Mouse (Mus musculus) adrenal gland, postnatal 10 days (tissue): ENCODE results near the gene Ppp2ca. TPM values are rescaled to one million over a fixed set of nuclear protein-coding genes. Genes with fewer than 3 reads are reported as not detected.

ENCODE experiments used
- DNase-seq: peaks from one replicate; pipeline ENCODE4 v3.0.0; 2021; ENCODE audit warnings: mixed read lengths
- long read RNA-seq, 2 experiments: library from polyadenylated mRNA; stranded (forward); transcript quantifications; one replicate each; pipeline ENCODE4 v2.0.0; 2021
- total RNA-seq, 2 experiments: library from RNA; stranded (reverse); gene quantifications; 2 replicates each; pipeline ENCODE4 v1.2.3; 2021

The Ppp2ca gene
- total RNA-seq, result 10 to 100 TPM; 67.9 to 69.5 TPM
- long read RNA-seq, experiment 1, full-length matches to known transcripts, result 592 of 644 reads
- long read RNA-seq, experiment 1, partial matches to known transcripts, result 42 of 644 reads
- long read RNA-seq, experiment 1, other reads (novel, unspliced or antisense), result 10 of 644 reads
- long read RNA-seq, experiment 2, full-length matches to known transcripts, result 250 of 265 reads
- long read RNA-seq, experiment 2, partial matches to known transcripts, result 9 of 265 reads
- long read RNA-seq, experiment 2, other reads (novel, unspliced or antisense), result 6 of 265 reads

GRCm38 (mm10) chr11:52098398-52098946 lies at the start of gene Ppp2ca:
Gene Ppp2ca (plus strand): TSS chr11:52098681.
- DNase-seq, result peak; percentile 99

DNA sequence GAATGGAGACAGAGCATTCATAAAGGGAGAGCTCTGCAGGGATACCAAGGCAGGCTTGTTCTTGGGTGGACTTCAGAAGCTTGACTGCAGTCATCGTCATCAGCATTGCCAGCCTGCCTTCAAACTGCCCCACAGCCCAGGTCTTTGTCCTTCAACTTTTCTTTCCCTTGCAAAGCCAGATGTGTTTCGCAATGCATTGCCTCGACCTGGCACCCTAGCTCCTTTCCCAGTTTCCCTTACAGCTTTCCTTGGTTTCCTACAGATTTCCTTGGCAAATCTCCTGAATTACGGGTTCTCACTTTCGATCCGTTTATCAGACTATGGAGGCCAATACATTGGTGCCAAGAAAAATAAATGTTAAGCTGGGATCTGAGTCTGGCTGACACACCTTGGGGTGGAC lies 45.1 kb upstream of the Ppp2ca start:
- DNase-seq, result peak; percentile 33

- no peak for DNase-seq
These were observed 43.8 kb upstream of the Ppp2ca start for GRCm38 (mm10) chr11:52054728-52055127.

- no peak for DNase-seq
These were observed 42.3 kb upstream of the Ppp2ca start for GRCm38 (mm10) chr11:52056198-52056597.

DNA sequence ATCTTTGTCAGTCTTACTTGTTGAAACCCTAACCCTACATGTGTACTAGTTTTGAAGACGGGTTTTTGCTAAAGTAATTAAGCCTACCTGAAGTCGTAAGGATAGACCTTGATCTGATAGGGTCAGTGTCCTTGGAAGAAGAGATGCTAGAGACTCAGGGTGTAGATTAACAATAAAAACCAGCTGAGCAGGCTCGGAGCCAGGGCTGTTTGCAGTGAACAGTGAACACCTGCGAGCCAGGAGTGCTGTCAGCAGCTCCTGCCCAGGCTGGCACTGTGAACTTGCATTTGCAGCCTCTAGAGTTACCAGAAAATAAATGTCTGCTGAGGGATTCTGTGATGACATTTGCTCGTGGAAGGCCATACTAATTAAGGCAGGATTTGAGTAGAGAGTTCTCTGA lies 39.5 kb upstream of the Ppp2ca start:
- no peak for DNase-seq

DNA sequence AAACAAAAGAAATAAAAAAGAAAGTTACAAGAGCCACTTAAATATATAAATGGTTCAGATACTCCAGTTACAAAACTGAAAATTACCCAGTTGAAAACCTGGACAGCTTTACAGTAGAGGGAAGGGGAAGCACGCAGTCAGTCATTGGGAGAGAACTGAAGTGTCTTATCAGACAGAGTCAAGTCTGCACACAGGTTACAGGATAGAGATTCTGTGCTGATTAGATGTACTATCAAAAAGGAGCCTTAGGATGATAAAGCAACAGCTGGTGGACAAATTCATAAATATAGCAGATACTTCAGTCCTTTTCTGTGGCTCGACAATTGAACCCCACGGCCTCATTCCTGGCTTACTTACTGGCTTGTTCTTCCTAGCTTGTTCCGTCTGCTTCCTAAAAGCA lies 38.2 kb upstream of the Ppp2ca start:
- no peak for DNase-seq

- DNase-seq, result no peak
These were observed 36.1 kb upstream of the Ppp2ca start for GRCm38 (mm10) chr11:52062406-52062805.

GRCm38 (mm10) chr11:52064398-52064797 lies 34.1 kb upstream of the Ppp2ca start:
- no peak for DNase-seq

GRCm38 (mm10) chr11:52065841-52066240 lies 32.6 kb upstream of the Ppp2ca start:
- DNase-seq, result no peak

DNA sequence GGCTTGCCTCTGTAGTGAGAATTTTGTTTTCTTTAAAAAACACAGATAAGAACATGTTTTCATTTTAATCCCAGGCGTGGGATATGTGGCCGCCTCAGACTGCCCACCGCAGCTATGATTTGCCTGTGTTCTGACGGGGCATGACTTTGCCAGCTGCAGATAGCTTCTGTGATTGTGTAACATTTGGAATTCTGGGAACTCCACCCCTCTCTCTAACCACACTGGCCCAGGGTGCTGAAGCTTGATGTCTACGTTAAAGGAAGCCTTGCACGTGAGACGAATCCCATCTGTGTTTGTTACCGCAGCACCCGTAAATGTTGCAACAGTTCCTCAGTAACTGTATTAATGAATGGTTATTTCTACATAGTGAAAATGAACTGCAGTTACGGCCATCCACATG lies 26.7 kb upstream of the Ppp2ca start:
- no peak for DNase-seq

DNA sequence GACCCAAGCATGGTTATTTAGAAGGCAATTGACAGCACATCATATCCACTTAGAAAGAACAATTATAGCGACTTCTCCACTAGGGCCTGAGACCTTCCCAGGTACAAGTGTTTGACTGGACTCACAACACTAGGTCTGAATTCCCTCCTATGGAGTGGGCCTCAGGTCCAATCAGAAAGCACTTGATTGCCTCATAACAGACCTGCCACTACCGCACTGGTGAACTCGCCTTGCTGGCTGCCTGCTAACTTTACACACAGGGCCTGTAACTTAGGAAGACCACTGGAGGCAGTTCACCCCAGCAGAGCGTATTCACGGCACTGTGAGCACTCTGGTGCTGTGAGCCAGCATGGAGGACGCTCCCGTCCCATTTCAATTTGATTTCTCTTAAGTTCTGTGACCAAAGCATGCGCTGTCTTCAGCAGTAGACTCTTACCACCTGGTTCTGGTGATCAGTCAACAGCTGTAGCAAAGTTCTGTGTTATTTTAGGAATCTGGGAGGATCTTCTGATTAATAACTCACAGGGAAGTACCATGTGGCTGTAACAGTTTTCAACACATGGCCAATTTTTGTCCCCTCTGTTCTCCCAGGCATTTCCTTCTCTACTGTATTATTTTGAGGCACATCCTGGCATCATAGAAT lies 24.8 kb upstream of the Ppp2ca start:
- DNase-seq, result no peak

DNA sequence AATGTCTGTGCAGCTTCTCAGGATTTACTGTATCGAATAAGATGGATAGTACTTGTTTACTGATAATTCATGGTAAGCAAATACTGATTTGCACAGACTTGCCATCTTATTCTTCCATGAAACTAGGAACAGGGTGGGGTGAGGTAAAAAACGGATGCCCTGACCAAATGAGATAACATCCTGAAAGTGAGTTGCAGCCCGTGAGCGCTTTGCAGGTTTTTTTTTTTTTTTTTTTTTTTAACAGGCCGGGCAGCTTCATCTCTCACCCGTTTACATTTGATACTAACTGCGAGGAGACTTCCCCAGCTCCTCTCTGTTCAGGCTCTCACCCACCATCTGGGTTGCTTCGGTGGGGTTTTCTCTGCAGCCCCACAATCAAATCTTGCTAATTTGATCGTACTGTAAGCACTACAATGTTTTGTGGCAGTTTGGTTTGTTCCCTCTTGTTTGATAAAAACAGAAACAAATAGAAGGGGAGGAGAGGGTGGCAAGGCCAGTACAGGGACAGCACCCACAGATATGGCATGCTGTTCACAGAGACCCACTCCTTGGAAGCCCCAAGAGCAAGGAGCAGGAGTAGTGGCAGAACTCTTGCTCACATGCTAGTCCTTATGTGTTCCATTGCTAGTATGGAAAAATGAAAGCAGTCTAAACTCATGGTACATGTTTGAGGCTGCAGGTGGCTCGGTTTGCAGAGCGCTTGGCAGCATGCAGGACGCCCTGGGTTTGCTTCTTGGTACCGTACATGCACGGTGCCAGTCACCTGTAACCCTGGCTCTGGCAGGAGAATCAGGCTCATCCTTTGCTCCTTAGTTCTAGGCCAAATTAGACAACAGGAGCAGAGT lies 23.6 kb upstream of the Ppp2ca start:
- DNase-seq, result no peak

GRCm38 (mm10) chr11:52075794-52076633 lies 22.5 kb upstream of the Ppp2ca start:
- DNase-seq, result no peak

GRCm38 (mm10) chr11:52076742-52077352 lies 21.6 kb upstream of the Ppp2ca start:
- no peak for DNase-seq

GRCm38 (mm10) chr11:52077939-52078338 lies 20.5 kb upstream of the Ppp2ca start:
- DNase-seq, result peak; percentile 51

DNA sequence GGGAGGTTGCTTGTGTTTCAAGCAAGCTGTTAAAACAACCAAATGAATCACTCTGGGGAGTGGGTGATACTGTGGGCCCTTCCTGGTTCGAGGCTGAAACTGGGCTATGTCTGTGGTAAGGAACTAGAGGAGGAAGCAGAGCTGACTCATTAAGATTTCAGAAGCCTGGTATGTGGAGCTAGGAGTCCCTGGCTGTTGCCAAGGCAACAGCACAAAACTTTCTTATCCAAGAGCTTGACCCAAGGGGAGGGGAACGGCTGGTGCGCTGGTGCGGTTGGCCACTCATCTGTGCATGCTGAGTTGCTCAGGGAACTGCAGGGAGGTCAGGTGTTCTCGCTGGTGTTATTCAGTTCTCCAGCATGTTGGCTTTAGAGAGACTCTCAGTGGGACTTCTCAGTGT lies 18.5 kb upstream of the Ppp2ca start:
- peak; percentile 37 for DNase-seq

DNA sequence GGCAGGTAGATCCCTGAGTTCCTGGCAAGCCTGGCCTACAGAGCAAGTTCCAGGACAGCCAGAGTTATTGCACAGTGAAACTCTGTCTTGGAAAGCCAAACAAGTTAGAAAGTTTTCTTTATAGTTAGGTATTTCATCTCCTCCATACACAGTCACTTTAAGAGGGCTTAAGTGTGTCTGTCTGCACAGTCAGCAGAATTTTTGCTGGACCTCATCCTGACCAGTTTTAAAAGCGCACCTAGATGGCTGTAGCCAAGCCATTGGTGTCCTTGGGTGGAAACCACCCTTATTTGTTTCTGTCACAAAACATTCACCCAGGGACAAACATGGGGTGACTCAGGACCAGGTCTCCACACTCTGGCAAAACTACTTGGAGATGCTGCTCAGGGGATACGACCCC lies 17.8 kb upstream of the Ppp2ca start:
- no peak for DNase-seq

DNA sequence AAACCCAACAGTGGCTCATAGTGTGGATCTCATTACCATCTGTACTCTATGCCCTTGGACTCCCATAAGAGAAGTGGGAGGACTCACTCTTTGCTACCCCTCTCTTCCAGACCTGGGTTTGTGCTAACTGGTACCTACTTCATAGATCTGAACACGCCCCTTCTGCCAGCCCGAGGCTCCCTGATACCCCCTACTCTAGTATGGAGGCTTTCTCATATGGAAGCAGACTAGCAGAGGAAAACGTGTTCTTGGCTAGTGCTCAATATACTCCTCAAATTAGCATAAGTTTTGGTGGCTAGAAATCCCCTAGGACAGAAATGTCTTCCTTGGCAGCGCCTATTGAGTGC lies 12.7 kb upstream of the Ppp2ca start:
- DNase-seq, result no peak

DNA sequence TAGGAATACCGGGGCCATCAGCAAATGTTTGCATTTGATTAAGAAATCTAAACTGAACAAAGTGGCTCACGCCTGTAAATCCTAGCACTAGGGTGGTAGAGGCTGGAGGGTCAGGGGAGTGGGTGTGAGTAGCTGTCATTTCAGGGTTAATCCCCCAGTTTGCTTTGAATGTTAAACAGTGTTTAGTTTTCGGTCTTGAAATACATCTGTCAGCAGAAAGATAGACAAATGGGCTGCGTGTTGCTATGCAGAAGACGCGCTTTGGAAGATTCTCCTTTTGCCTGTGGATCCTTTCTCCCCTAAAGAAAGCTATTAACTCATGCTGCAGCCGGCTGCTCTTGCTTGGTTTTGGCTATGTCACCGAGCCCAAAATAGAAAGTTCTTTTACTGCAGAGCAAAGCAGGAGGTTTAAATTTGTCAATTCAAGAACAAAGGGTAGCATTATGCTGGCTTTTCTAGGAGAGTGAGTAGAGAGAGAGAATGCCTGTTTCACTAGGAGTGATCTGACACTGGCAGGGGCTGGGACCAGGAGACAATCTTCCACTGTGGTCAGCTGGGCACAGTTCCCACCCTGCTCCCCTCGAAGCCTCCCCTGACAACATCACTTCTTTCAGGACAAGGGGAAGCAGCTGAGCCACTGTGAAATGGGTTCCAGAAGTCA lies 12.1 kb upstream of the Ppp2ca start:
- no peak for DNase-seq

DNA sequence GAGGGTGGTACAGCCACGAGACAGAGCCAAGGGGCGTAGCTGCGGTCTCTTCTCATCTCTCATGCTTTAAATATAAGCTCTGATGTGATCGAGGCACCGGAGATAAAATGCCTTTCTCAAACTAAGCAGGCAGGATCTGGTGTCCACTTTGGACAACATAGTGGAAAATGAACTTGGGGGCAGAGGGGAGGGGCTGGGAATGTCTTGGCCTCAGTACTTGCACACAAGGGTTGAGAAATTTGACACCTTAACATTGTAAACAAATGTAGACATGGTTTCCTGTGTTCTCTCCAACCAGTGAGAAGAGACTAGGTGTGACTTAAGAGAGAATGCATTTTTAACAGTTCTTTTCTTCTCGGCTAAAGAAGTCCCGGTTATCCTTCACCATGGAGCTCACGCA lies 9.2 kb upstream of the Ppp2ca start:
- no peak for DNase-seq

DNA sequence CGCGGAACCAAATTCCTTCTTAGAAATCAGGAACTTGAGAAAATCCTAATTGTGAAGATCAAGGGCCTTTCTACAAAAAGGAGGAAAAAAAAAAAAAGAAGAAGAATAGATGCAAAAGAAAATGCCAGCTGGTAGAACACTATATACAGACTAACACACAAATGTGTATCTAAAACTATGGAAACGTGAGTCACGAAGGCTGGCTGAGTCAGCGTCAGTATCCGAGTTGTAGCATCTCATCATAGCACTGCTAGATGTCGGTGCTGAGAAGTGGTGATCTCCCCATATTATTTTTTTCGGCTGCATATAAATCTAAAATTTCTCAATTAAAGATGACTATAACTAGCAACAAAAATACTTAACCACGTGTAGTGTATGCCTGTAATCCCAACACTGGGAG lies 7.2 kb upstream of the Ppp2ca start:
- no peak for DNase-seq
